Mouse (Mus musculus) central nervous system, embryonic 11.5 days (tissue): ENCODE measurements around the gene Haus5. TPM values are rescaled to one million over a fixed set of nuclear protein-coding genes. Genes with fewer than 3 reads are reported as not detected.

Experiments used
- polyA plus RNA-seq: library from polyadenylated mRNA; depleted of rRNA; stranded (reverse); fragments of >200 nt; gene quantifications from 2 replicates; pipeline ENCODE4 v1.2.3, GENCODE M21; 2012; rRNA removed

Gene Haus5
- polyA plus RNA-seq = 50.6 and 72.4 TPM in 2 replicates

DNA sequence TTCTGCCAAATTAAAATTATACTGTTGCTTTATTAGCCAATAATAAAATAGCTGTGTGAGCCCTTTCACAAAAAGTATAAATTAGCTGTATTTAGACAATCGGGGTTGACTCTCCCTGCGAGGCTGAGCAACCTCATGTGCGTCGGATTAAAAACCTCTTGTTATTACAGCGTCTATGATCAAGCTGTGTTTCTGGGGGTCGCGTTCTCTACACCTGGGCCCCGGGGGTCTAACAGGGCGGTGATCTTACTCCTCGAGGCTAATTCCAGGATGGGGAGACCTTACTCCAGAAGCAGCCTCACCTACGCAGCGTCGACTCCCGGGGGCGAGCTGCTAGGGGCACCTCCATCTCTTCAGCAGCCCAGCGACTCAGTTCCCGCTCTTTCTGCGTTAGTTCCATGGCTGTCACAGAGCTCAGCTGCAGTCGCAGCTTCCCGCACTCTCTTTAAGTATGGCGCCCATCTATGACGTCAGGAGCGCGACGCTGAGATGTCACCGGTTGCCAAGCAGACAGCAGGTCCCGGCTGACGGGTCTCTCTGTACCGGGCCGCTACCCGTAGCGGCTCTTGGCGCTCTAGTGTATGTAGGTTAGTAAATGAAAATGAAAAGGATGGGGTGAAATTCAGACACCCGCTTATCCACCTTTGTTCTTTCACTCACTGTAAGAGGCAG lies at the start of gene Haus5:
Haus5 (minus strand) TSS at position 466 of the 672 bp plus-strand sequence.

DNA sequence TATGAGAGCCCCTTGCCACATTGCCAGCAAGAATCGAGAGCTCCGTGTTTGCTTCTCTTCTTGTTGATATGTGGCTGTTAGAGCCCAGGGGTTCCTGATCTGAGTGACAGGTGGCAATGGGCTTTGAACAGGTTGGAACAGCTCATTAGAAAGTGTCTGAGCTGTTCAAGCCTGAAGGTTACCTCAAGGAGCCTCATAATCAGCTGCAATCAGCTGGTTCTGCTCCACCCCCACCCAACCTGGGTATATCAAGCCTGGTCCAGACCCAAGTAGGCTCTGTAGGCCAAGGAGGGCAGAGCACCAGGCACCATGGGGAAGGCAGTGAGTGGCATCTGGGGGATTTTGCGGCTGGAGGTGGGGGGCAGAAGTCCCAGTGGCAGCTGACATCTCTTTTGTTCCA lies 47.1 kb upstream of the Haus5 start, which contains the start of gene Atp4a:
Atp4a (plus strand) TSS at position 268 of the 400 bp plus-strand sequence.

DNA sequence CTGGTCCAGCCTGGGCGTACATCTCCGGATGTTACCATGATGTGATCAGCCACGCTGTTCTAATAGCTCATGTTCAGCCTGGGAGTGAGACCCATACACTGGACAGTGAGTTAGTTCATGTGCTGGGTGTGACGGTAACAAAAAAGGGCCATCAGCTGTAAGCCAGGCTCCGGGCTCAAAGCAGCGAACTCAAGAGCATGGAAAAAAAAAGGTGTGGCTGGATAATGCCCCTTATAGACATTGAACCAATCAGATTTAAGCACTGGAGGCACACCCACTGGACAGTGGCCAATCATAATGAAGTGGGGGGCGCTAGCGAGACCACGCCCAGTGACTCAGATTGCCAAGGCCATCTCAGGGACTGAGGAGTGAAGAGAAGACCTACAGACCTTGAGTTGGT lies 33.8 kb upstream of the Haus5 start, which contains the start of gene 2200002J24Rik:
2200002J24Rik (plus strand) TSS at position 338 of the 400 bp plus-strand sequence.

DNA sequence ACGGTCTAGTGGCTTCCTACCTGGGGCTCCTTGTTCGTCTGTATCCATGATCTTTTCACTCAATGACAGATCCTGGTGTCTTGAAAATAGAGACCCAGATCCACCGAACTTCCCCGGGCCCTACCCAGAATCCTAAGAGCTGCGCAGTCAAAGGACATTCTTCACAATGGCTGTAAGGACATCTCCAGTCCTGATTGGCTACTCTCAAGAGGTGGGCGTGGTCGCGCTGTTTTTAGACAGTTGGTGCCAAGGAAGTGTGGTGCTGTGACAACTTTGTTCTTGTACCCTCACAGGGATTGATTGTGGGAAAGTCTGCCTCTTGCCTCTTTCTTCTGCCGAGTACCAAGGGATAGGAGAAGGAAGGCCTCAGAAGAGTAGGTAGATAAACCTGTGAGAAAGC lies 6.7 kb upstream of the Haus5 start, which contains the start of gene Pmis2:
Pmis2 (minus strand) TSS at position 126 of the 400 bp plus-strand sequence.

GRCm38 (mm10) chr7:30649591-30650540 lies 14.9 kb downstream of the Haus5 start, which contains the start of gene Rbm42:
Gene Rbm42, minus strand, starts transcription at chr7:30650317.

DNA sequence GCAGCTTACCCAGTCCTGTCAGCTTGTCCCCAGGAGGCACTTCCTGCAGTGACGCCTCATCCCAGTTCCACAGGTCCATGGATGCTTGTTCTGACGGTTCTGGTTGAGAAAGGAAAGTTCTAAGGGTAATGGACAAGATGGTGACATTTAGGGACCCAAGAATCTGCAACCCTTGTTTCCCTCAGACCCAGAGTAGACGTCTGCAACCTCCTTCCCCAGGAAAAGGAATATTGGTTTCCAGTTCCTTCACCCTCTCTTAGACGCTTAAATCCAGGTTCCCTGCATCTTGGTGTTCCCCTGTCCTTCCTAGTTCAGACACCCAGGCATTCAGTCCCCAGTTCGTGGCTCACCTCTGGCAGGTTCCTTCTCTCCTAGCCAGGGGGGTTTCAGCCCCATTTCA lies 29.0 kb downstream of the Haus5 start, which contains the start of gene Etv2:
Etv2 (minus strand) TSS at position 101 of the 400 bp plus-strand sequence.

GRCm38 (mm10) chr7:30625530-30626384 lies 39.0 kb downstream of the Haus5 start, which contains the start of gene Cox6b1:
Gene Cox6b1, minus strand, starts transcription at chr7:30626151.

DNA sequence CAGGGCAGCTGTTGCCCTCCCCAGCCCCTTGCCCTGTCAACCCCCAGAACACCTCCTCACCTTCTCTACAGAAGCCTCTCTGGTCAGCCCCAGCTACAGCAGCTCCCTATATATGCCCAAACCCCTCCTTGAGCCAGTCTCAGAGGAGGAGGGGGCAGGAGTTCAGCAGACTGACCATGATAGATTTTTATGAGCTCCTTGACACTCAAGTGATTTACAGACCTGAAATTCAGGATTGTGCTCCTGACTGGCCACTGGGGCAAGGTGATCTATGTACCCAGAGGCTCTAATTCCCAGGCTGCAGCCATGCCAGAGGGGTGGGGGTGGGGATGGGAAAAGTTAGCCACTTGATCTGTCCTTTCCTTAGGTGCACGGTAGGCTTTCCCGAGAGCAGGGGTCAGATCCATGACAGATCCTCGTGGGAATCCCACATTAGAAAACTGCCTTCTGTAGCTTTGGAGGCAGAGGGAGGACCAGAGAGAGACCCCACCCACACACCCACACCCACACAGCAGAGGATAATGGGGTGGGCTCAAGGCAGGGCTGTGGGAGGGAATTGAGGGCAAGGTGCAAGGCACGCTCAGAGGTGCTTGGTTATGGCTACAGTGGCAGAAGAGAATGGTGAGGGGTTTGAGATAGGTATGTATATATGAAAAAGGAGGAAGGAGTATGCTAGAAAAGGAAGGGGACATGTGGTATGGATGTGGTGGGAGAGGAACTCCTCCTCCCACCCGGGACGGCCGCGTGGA lies 52.0 kb downstream of the Haus5 start, which contains the start of gene Upk1a:
Upk1a (minus strand) TSS at position 194 of the 749 bp plus-strand sequence.

Other genes with a start within 250 kb of the Haus5 start
- 0.16 and 0.40 TPM in 2 replicates for gene Hcst, start 245.1 kb downstream of the Haus5 start, polyA plus RNA-seq
- 1.8 and 2.1 TPM in 2 replicates for gene Nfkbid, start 243.3 kb downstream of the Haus5 start, polyA plus RNA-seq
- gene Aplp1, start 219.5 kb downstream of the Haus5 start, polyA plus RNA-seq = 102 and 109 TPM in 2 replicates
- gene Kirrel2, start 207.3 kb downstream of the Haus5 start, polyA plus RNA-seq = 3.6 and 3.9 TPM in 2 replicates
- gene Nphs1, start 206.7 kb downstream of the Haus5 start, polyA plus RNA-seq = 3.7 and 4.4 TPM in 2 replicates
- gene Prodh2, start 171.4 kb downstream of the Haus5 start, polyA plus RNA-seq = 0.82 and 3.3 TPM in 2 replicates
- 102 and 119 TPM in 2 replicates for gene Arhgap33, start 129.9 kb downstream of the Haus5 start, polyA plus RNA-seq
- gene Hspb6, start 112.8 kb downstream of the Haus5 start, polyA plus RNA-seq = 6.4 and 6.8 TPM in 2 replicates
- 22.3 and 28.9 TPM in 2 replicates for gene Proser3, start 112.7 kb downstream of the Haus5 start, polyA plus RNA-seq
- 35.8 and 38.5 TPM in 2 replicates for gene Lin37, start 105.2 kb downstream of the Haus5 start, polyA plus RNA-seq
- 57.5 and 77.8 TPM in 2 replicates for gene U2af1l4, start 101.7 kb downstream of the Haus5 start, polyA plus RNA-seq
- 5.6 and 6.0 TPM in 2 replicates for gene Gm49396, start 101.7 kb downstream of the Haus5 start, polyA plus RNA-seq
- gene Psenen, start 101.4 kb downstream of the Haus5 start, polyA plus RNA-seq = 98.4 and 114 TPM in 2 replicates
- gene Igflr1, start 99.6 kb downstream of the Haus5 start, polyA plus RNA-seq = 5.5 and 9.1 TPM in 2 replicates
- 55.4 and 66.3 TPM in 2 replicates for gene Kmt2b, start 76.3 kb downstream of the Haus5 start, polyA plus RNA-seq
- 0.20 and 0.45 TPM in 2 replicates for gene Zbtb32, start 66.1 kb downstream of the Haus5 start, polyA plus RNA-seq
- gene Upk1a, start 52.1 kb downstream of the Haus5 start, polyA plus RNA-seq = 1.9 and 4.0 TPM in 2 replicates
- 789 and 842 TPM in 2 replicates for gene Cox6b1, start 38.8 kb downstream of the Haus5 start, polyA plus RNA-seq
- gene Etv2, start 29.1 kb downstream of the Haus5 start, polyA plus RNA-seq = 0.07 and 0.18 TPM in 2 replicates
- 68.3 and 129 TPM in 2 replicates for gene Rbm42, start 14.7 kb downstream of the Haus5 start, polyA plus RNA-seq
- not detected in 2 replicates for gene Pmis2, start 6.6 kb upstream of the Haus5 start, polyA plus RNA-seq
- gene 2200002J24Rik, start 33.9 kb upstream of the Haus5 start, polyA plus RNA-seq = not detected in 2 replicates
- gene Atp4a, start 47.2 kb upstream of the Haus5 start, polyA plus RNA-seq = 0.70 and 1.3 TPM in 2 replicates
- 66.3 and 120 TPM in 2 replicates for gene Tmem147, start 64.5 kb upstream of the Haus5 start, polyA plus RNA-seq
- 0.16 TPM in 1 of 2 replicates, not detected in the other for gene Gapdhs, start 78.7 kb upstream of the Haus5 start, polyA plus RNA-seq
- 5.4 and 6.3 TPM in 2 replicates for gene Sbsn, start 86.5 kb upstream of the Haus5 start, polyA plus RNA-seq
- 0.06 and 0.15 TPM in 2 replicates for gene Dmkn, start 98.8 kb upstream of the Haus5 start, polyA plus RNA-seq
- not detected in 2 replicates for gene Krtdap, start 122.9 kb upstream of the Haus5 start, polyA plus RNA-seq
- gene Ffar2, start 158.8 kb upstream of the Haus5 start, polyA plus RNA-seq = 0.05 and 0.21 TPM in 2 replicates
- 0.05 TPM in 1 of 2 replicates, not detected in the other for gene Ffar3, start 191.2 kb upstream of the Haus5 start, polyA plus RNA-seq
- 0.02 TPM in 1 of 2 replicates, not detected in the other for gene Ffar1, start 196.6 kb upstream of the Haus5 start, polyA plus RNA-seq
- 0.01 and 0.05 TPM in 2 replicates for gene Cd22, start 215.3 kb upstream of the Haus5 start, polyA plus RNA-seq
- 0.26 and 0.46 TPM in 2 replicates for gene Mag, start 249.9 kb upstream of the Haus5 start, polyA plus RNA-seq